Mouse (Mus musculus): ENCODE results near the gene Sptbn1. TPM values are rescaled to one million over a fixed set of nuclear protein-coding genes. Genes with fewer than 3 reads are reported as not detected.

Gene Sptbn1
- total and polyA plus RNA-seq, 3 experiments = 7.7 to 95.8 (median 84.1) TPM

DNA sequence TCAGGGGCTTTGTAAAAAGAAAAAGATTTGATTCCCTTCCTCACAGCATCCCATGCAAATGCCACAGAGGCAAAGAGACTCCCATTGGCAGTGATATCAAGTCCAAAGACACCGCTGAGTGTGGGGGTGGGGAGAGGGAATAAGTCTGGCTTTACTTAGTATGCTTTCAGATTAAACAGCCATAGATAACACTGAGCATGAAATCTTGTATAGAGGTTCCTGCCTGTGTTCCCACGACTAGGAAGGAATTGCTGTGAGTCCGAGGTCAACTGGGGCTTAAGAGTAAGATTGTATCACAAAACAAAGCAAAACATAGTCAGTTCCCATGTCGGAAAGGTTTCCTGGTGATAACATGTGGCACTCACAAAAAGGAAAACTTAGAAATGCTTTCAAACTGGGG lies 136.3 kb downstream of the Sptbn1 start:
- ATAC-seq (ENCODE audit: extremely low read depth, insufficient number of reproducible peaks, low FRiP score, poor library complexity, severe bottlenecking) = no peak
- H3K36me3 ChIP-seq (replicated peaks) = peaks cover 74% of the 10 kb centered on the region
- peaks cover 5% of the 10 kb centered on the region for H3K4me1 ChIP-seq (ENCODE audit: insufficient read depth, low read depth, low read length)
- no peaks in the 10 kb centered on the region for H3K9me3 ChIP-seq (replicated peaks)
- no peaks in the 10 kb centered on the region for H3K27me3 ChIP-seq (ENCODE audit: insufficient read depth, low read length)
- no peak overlapping the region for H3K4me3 ChIP-seq (ENCODE audit: low read depth, low read length)
- no peak for DNase-seq (ENCODE audit: low spot score)
- TF ChIP-seq GATA1 (IDR thresholded peaks at IDR 0.05; ENCODE audit: borderline replicate concordance, low read length) (no peak), CTCF (IDR thresholded peaks at IDR 0.05; ENCODE audit: low read depth, low read length) (no peak), TAL1 (conservative IDR thresholded peaks at IDR 0.05; ENCODE audit: low read depth, low read length) (no peak), POLR2AphosphoS5 (IDR thresholded peaks at IDR 0.05; ENCODE audit: insufficient replicate concordance, low read depth, low read length) (no peak), GATA2 (IDR thresholded peaks at IDR 0.05; ENCODE audit: borderline replicate concordance, low read depth, low read length) (no peak)

DNA sequence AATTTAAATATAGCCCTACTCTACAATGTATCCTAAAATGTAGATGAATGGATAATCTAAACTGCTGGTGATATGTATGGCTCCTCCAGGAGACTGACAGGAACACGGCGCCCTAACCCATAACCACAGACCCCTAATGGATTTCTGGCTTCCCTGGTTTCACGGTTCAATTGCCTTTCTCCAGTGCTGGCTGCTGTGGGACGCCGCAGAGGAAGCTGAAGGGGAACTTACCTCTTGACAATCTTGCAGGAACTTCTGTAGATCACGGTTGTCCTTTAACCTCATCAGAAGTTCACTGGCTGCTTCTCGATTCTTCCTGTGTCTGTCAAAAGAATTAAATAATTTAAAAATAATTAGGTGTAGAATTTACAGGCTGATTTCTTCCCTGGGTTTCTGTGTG lies 138.6 kb downstream of the Sptbn1 start:
- TF ChIP-seq TAL1 (conservative IDR thresholded peaks at IDR 0.05; ENCODE audit: low read depth, low read length) (no peak), GATA1 (IDR thresholded peaks at IDR 0.05; ENCODE audit: borderline replicate concordance, low read length) (no peak)
- no peak for DNase-seq (ENCODE audit: low spot score)
- H3K4me1 ChIP-seq (ENCODE audit: insufficient read depth, low read depth, low read length) = peaks cover 5% of the 10 kb centered on the region
- H3K27me3 ChIP-seq (ENCODE audit: insufficient read depth, low read length) = no peaks in the 10 kb centered on the region
- no peak overlapping the region for H3K4me3 ChIP-seq (ENCODE audit: low read depth, low read length)
- H3K9me3 ChIP-seq (replicated peaks) = no peaks in the 10 kb centered on the region
- peaks cover 73% of the 10 kb centered on the region for H3K36me3 ChIP-seq (replicated peaks)
- no peak for ATAC-seq (ENCODE audit: extremely low read depth, insufficient number of reproducible peaks, low FRiP score, poor library complexity, severe bottlenecking)

DNA sequence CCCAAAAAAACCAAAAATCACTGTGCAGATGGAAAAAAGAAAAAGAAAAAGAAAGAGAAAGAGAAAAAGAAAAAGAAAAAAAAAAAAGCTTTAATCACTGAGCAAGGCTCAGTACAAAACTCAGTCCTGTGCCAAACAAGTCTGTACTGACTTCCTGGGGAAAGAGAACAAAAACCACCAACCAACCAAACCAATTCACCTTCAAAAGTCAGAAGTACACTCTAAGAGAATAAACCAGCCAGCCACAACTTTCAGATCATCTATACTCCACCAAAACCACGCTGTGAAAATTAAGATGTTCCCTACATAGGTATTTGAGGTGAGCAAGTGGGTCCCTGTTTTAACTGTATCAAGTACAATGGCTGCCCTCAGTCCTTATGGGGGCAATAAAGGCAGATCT lies 141.1 kb downstream of the Sptbn1 start:
- Histone ChIP-seq H3K36me3 (replicated peaks) (peaks cover 73% of the 10 kb centered on the region), H3K4me3 (ENCODE audit: low read depth, low read length) (no peak overlapping the region)

DNA sequence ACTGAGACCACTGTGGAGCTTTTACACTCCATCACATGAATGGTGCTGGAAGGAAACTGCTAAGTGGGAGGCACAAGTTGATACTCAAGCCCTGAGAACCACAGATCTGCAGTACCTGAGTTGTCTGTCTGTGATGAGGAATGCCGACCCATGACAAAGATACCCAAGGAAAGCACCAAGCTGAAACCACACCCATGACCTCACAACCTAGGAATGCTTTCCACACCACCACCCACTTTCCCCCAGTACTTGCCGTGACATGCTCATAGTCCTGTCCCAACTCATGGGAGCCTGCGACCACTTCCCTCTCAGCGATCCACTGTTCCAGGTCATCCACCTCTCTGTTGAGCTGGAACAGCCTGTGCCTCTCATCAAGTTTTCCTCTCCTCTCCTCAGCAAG lies 149.9 kb downstream of the Sptbn1 start:
- no peak overlapping the region for H3K4me3 ChIP-seq (ENCODE audit: low read depth, low read length)
- H3K4me1 ChIP-seq (ENCODE audit: insufficient read depth, low read depth, low read length) = 0 out of 2 replicates have a peak, but pooled peaks cover 3% of the 10 kb centered on the region
- H3K36me3 ChIP-seq (replicated peaks) = peaks cover 88% of the 10 kb centered on the region
- H3K9me3 ChIP-seq (replicated peaks) = no peaks in the 10 kb centered on the region
- no peak for DNase-seq (ENCODE audit: low spot score)
- H3K27me3 ChIP-seq (ENCODE audit: insufficient read depth, low read length) = no peaks in the 10 kb centered on the region
- TF ChIP-seq TAL1 (conservative IDR thresholded peaks at IDR 0.05; ENCODE audit: low read depth, low read length) (no peak), CTCF (IDR thresholded peaks at IDR 0.05; ENCODE audit: low read depth, low read length) (no peak), GATA2 (IDR thresholded peaks at IDR 0.05; ENCODE audit: borderline replicate concordance, low read depth, low read length) (no peak), GATA1 (IDR thresholded peaks at IDR 0.05; ENCODE audit: borderline replicate concordance, low read length) (no peak)
- no peak for ATAC-seq (ENCODE audit: extremely low read depth, insufficient number of reproducible peaks, low FRiP score, poor library complexity, severe bottlenecking)

More for the DNA sequence above, 141.1 kb downstream of the Sptbn1 start:
- no peak for ATAC-seq (ENCODE audit: extremely low read depth, insufficient number of reproducible peaks, low FRiP score, poor library complexity, severe bottlenecking)
- TF ChIP-seq GATA2 (IDR thresholded peaks at IDR 0.05; ENCODE audit: borderline replicate concordance, low read depth, low read length) (no peak), TAL1 (conservative IDR thresholded peaks at IDR 0.05; ENCODE audit: low read depth, low read length) (no peak), POLR2AphosphoS5 (IDR thresholded peaks at IDR 0.05; ENCODE audit: insufficient replicate concordance, low read depth, low read length) (no peak), GATA1 (IDR thresholded peaks at IDR 0.05; ENCODE audit: borderline replicate concordance, low read length) (no peak), CTCF (IDR thresholded peaks at IDR 0.05; ENCODE audit: low read depth, low read length) (no peak)
- Histone ChIP-seq H3K4me1 (ENCODE audit: insufficient read depth, low read depth, low read length) (peaks cover 5% of the 10 kb centered on the region), H3K27me3 (ENCODE audit: insufficient read depth, low read length) (no peaks in the 10 kb centered on the region), H3K9me3 (replicated peaks) (no peaks in the 10 kb centered on the region)
- no peak for DNase-seq (ENCODE audit: low spot score)

DNA sequence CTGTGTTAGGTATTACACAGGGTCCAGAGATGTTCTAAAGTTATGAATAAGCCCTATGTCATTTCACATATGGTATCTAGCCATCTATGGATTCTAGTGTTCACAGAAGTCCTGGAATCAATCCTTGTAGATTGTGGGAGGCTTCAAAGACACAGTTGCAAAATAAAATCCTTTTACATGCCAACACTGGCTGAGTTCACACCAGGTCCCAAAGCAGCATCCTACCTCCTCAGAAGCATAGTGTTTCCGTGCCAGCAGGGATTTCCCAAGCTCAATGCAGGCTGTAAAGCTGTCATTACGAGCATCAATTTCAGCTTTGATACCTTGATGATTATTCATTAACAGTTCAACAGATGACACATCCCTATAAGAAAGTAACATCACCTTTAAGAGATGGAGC lies 154.3 kb downstream of the Sptbn1 start:
- ATAC-seq (ENCODE audit: extremely low read depth, insufficient number of reproducible peaks, low FRiP score, poor library complexity, severe bottlenecking) = no peak
- DNase-seq (ENCODE audit: low spot score) = no peak
- 0 out of 2 replicates have a peak, but pooled peaks cover 3% of the 10 kb centered on the region for H3K4me1 ChIP-seq (ENCODE audit: insufficient read depth, low read depth, low read length)
- H3K9me3 ChIP-seq (replicated peaks) = no peaks in the 10 kb centered on the region
- no peaks in the 10 kb centered on the region for H3K27me3 ChIP-seq (ENCODE audit: insufficient read depth, low read length)
- H3K4me3 ChIP-seq (ENCODE audit: low read depth, low read length) = no peak overlapping the region
- TF ChIP-seq POLR2AphosphoS5 (IDR thresholded peaks at IDR 0.05; ENCODE audit: insufficient replicate concordance, low read depth, low read length) (no peak), GATA1 (IDR thresholded peaks at IDR 0.05; ENCODE audit: borderline replicate concordance, low read length) (no peak), CTCF (IDR thresholded peaks at IDR 0.05; ENCODE audit: low read depth, low read length) (no peak), TAL1 (conservative IDR thresholded peaks at IDR 0.05; ENCODE audit: low read depth, low read length) (no peak), GATA2 (IDR thresholded peaks at IDR 0.05; ENCODE audit: borderline replicate concordance, low read depth, low read length) (no peak)
- peaks cover 81% of the 10 kb centered on the region for H3K36me3 ChIP-seq (replicated peaks)

DNA sequence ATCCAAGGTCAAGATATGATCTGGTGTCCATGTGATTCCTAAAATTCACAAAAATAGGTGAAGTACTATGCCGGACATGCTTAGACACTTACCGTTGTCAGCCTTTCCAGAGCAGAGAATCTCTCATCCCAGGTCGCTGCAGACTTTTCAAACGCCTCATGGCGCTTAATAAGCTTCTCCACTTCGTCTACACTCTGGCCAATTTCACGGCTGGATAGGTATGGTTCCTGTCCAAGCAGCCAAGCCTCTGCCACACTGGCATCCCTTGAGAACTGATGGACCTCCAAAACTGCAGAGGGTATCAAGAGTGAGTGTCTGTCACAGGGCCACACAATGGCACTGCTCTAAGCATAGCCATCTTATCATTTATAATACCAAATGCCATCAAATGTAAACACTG lies 157.3 kb downstream of the Sptbn1 start:
- Histone ChIP-seq H3K4me1 (ENCODE audit: insufficient read depth, low read depth, low read length) (0 out of 2 replicates have a peak, but pooled peaks cover 3% of the 10 kb centered on the region), H3K36me3 (replicated peaks) (peaks cover 71% of the 10 kb centered on the region), H3K27me3 (ENCODE audit: insufficient read depth, low read length) (no peaks in the 10 kb centered on the region), H3K4me3 (ENCODE audit: low read depth, low read length) (no peak overlapping the region), H3K9me3 (replicated peaks) (no peaks in the 10 kb centered on the region)
- TF ChIP-seq GATA1 (IDR thresholded peaks at IDR 0.05; ENCODE audit: borderline replicate concordance, low read length) (no peak), CTCF (IDR thresholded peaks at IDR 0.05; ENCODE audit: low read depth, low read length) (no peak), GATA2 (IDR thresholded peaks at IDR 0.05; ENCODE audit: borderline replicate concordance, low read depth, low read length) (no peak), TAL1 (conservative IDR thresholded peaks at IDR 0.05; ENCODE audit: low read depth, low read length) (no peak), POLR2AphosphoS5 (IDR thresholded peaks at IDR 0.05; ENCODE audit: insufficient replicate concordance, low read depth, low read length) (no peak)
- DNase-seq (ENCODE audit: low spot score) = no peak
- ATAC-seq (ENCODE audit: extremely low read depth, insufficient number of reproducible peaks, low FRiP score, poor library complexity, severe bottlenecking) = no peak

DNA sequence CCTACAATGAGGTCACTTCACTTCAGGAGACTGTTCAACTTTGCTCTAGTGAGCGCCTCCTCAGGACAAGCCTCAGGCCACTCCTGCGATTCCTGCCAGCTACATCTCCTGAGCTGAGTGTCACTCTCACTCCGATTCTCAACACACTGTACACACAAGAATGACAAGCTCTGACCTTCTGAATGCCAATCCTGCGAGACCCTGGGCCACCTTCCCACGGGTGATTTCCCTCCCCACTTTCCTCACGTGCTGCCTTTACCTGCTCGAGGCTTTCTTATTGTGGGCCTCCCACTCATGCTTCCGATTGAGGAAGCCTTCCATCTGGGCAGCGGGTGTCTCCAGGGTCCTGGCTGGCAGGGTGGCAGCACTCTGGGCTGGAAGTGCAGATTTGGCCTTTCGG lies 163.8 kb downstream of the Sptbn1 start:
- Histone ChIP-seq H3K4me1 (ENCODE audit: insufficient read depth, low read depth, low read length) (no peaks in the 10 kb centered on the region), H3K4me3 (ENCODE audit: low read depth, low read length) (no peak overlapping the region), H3K27me3 (ENCODE audit: insufficient read depth, low read length) (no peaks in the 10 kb centered on the region), H3K36me3 (replicated peaks) (peaks cover 74% of the 10 kb centered on the region), H3K9me3 (replicated peaks) (no peaks in the 10 kb centered on the region)
- no peak for ATAC-seq (ENCODE audit: extremely low read depth, insufficient number of reproducible peaks, low FRiP score, poor library complexity, severe bottlenecking)
- DNase-seq (ENCODE audit: low spot score) = no peak
- TF ChIP-seq GATA1 (IDR thresholded peaks at IDR 0.05; ENCODE audit: borderline replicate concordance, low read length) (no peak), TAL1 (conservative IDR thresholded peaks at IDR 0.05; ENCODE audit: low read depth, low read length) (no peak), GATA2 (IDR thresholded peaks at IDR 0.05; ENCODE audit: borderline replicate concordance, low read depth, low read length) (no peak), CTCF (IDR thresholded peaks at IDR 0.05; ENCODE audit: low read depth, low read length) (no peak), POLR2AphosphoS5 (IDR thresholded peaks at IDR 0.05; ENCODE audit: insufficient replicate concordance, low read depth, low read length) (no peak)

Measured in G1E (cell line).